Comparison of ENCODE assay signal across 12 mouse cellular contexts in genomic region chr8:77453836-77454235, GRCm38 (mm10).
"Had no signal": no experiment of that assay in that cellular context is flagged by ENCODE, and none has a peak within 500 bp of the region (broad histone marks: within the 10 kb centered on the region; RNA-seq: fewer than 3 reads in every experiment).

No protein-coding gene starts in this region.

- ATAC-seq: liver, embryonic 12.5 days had no signal

- H3K4me3 ChIP-seq: liver, embryonic 12.5 days; midbrain, embryonic 10.5 days; myocyte; neural tube, embryonic 12.5 days had no signal

- H3K4me1 ChIP-seq: neural tube, embryonic 12.5 days had no signal

- H3K4me2 ChIP-seq: liver, embryonic 12.5 days; lung, embryonic 14.5 days; neural tube, embryonic 12.5 days had no signal

- H3K27ac ChIP-seq: liver, embryonic 12.5 days; midbrain, embryonic 10.5 days; neural tube, embryonic 12.5 days; stomach, postnatal 0 days had no signal

- H3K27me3 ChIP-seq: liver, embryonic 12.5 days; neural tube, embryonic 12.5 days had no signal

- H3K9ac ChIP-seq: liver, embryonic 12.5 days; lung, embryonic 14.5 days; neural tube, embryonic 12.5 days had no signal

- DNase-seq: kidney, postnatal 14 days; left cerebral cortex, postnatal 4 days; lung, embryonic 14.5 days; lung, postnatal 10 days; lung, postnatal 4 days; midbrain, embryonic 14.5 days; thymus, postnatal 14 days had no signal

- H3K9me3 ChIP-seq: liver, embryonic 12.5 days; midbrain, embryonic 10.5 days; neural tube, embryonic 12.5 days had no signal
